Mouse (Mus musculus): ENCODE data around the gene Zfp618.

Zfp618 gene

DNA sequence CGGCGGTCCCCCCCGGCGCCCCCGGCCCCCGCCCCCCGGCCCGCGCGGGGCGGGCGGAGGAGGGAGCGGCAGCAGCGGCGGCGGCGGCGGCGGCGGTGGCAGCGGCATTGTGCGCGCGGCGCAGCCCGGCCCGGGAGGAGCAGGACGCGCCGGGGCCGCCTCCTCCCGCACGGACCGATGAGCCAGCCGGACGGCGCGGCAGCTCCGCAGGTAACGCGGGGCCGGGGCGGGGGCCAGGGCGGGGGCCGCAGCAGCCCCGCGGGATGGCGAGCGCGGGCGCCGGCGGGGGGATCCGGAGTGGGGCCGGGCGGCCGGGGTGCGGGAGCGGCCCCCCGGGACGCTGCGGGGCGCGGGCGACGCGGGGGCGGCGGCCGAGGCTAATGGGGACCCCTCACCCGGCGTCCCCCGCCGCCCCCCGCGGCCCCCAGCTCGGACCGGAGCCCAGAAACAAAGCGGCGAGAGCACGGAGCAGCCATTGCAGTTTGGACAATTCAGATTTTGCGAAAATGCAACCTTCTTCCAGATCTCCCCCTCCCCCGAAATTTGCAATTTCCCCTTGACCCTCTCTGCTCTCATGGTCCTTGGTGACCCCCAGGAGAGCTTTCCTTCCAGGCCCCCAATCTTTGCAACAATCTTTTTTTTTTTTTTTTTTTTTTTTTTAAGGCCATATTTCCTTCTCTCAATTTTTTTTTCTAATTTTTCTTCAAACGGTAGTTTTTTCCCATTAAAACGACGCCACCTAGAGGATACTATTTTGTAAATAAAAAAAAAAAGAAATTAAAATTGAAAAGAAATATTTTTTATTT lies at the start of gene Zfp618:
TSS of gene Zfp618 (plus strand) at position 77 of the 806 bp plus-strand sequence.
- DNase-seq = peak; percentile 23 to 55

DNA sequence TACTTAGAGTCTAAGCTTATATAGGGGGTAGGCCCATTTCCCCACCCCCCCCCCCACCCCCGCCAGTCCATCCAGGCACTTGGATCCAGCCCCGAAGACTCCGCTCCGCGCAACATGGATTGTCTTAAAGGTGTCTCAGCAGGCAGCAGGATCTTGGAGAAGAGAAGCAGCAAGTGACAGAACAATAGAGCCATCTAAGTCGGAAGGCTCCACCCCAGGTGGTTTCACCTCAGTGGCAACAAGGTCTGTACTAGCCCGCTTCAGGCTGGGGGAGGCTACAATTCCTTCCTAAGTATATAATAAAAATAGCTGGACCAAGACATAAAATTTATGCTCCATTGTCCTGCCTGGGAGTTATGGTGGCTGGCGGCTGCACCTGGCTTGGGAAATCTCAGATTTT lies 48.3 kb upstream of the Zfp618 start:
- DNase-seq = no peak

DNA sequence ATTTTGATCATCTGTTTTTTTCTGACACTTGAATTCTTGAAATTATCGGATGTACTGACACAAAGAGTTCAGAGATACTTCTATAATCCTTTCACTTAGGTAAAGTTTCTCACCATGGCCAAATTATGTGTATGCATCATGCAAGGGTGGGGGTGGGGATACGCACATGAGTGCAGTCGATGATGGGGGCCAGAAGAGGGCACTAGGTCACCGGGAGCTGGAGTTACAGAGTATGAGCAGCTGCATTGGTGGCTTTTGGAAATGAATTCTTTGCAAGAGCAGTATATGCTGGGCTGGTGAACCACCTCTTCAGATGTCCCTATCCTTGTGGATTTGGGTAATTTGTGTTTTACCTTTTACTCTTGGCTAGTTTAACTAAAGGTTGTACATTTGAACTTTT lies 31.6 kb upstream of the Zfp618 start:
- DNase-seq = no peak

DNA sequence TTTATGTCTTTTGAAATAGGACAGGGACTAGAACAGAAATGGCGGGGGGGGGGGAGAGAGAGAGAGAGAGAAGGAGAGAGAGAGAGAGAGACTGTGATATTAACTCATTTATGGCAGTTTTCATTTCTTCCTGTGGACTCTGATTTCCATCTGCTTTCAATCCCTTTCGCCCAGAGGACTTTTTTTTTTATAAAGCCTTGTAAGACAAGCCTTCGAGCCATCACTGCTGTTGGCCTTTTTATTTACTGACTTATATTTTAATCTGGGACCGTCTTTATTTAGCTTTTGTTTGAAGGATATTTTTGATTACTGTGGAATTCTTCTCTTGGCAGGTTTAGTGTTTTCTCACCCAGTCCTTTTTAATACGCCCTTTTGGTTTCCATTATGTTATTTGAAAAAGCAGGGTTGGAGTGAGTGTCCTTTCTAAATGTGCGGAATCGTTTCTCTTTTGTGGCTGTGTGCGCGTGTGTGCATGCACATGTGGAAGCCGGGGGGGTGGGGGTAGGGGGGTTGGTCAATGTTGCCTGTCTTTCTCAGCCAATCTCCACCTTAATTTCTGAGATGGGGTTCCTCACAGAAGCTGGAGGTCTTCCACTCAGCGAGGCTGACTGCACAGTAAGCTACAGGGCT lies 29.7 kb upstream of the Zfp618 start:
- no peak for DNase-seq

DNA sequence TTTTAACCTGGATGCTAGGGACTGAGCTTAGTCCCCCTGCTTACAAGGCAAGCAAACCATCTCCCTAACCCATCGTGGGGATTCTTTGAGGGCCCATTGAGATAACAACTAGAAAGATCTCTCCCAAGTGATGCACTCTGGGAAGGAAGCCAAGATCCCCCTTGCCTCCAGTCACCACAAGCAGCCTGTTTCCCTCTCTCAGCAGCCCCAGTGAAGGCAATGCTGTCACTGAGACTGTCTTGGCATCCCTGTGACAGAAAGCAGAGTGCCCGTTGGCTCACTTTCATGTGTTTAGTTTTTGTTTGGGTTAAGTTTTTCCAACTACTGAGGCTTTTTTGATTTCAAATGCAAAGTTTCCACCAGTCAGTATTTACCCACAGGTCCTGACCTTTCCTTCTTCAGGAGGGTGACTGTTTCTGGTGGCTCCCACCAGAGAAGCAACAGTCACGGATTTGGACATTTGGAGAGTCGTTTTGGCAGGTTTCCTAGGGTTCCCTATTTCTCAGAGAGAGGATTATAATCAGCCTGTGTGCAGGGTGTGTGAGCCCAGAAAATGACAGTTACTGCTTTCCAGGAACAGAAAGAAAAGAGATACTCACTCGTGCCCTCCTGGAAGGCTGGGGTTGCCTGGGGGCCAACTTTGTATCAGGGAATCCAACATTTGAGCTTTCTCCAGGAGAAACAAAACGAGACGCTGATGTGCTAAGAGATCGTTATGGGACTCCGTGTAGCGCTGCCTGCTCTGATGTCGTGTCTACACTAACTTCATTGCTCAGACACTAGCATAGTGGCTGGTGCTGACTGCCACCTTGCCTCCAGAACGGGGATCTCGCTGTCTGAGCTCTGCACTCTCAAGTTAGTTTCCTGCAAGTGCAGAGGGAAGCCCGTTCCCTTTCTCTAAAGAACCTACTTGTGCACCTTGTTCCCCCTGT lies 23.1 kb upstream of the Zfp618 start:
- DNase-seq = peak; percentile 64 to 78

DNA sequence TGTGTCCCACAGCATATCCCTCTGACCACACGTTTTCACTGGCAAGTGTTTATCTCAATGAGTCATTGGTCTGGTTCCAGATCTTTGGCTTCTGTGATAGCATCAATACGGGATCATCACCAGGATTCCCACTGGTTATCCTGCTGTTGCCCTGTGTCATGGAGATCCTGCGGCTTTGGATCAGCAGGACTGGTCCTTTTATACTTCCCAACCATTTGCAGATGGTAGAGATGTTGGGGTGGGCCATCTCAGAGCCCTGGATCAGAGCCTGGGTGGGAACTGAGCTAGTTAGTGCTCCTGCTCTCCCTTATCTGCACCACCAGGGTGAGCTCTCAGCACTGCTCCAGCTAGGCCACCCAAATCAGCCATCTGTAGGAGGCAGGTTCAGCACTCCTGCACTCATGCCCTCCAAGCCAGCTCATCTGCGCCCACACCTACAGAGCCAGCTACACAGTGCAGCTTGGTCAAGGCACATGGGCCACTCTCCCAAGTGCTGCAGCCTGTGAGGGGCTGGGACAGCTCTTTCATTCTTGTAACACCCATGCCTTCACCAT lies 21.0 kb upstream of the Zfp618 start:
- DNase-seq = peak; percentile 21 to 31

DNA sequence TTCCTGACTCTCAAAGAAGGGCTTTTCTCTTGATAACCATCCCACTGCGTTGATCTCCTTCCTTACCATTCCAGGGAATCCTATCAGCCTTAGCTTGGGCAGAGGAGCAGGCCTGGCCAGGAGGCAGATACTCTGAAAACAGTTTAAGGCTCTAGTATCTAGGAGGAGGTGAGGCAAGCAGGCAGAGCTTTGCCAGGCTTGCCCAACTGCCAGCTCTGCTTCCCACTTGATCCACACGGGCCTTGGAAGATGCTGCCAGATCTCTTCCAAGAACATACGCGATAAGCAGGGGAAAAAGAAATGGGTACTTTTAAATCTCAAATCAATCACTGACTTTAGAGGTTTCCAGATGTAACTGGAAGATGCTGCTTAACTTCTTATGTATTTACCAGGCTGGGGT lies 1.6 kb upstream of the Zfp618 start:
- DNase-seq = no peak

DNA sequence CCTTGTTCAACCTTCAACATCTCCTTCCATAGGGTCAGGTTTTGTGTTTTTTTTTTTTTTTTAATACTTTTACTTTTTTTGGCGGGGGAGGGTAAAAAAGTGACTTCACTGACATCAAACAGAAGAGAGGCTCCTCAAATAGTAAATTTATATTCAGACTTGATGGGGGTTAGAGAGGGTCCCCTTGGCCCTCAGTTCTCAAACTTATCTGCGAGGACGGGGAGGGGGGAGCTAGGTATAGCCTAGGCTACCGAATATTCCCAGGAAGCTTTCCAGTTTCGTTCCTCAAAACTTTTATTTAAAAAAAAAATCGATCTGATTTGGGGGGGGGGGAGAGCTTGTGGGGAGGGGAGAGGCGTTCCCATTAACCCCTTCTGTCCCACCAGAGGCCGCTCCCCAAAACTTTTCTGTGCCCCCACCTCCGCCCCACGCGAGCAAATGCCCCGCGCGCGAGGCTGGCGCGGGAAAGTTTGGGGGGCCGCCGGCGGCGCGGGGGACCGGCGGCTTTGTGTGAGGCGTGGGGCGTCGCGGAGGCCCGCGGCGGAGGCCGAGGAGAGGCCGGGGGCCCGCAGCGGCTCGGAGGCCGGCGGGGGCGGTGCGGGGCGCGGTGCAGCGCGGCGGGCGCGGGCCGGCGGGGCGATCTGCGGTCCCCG lies 403 bp upstream of the Zfp618 start:
- peak; percentile 17 to 45 for DNase-seq

DNA sequence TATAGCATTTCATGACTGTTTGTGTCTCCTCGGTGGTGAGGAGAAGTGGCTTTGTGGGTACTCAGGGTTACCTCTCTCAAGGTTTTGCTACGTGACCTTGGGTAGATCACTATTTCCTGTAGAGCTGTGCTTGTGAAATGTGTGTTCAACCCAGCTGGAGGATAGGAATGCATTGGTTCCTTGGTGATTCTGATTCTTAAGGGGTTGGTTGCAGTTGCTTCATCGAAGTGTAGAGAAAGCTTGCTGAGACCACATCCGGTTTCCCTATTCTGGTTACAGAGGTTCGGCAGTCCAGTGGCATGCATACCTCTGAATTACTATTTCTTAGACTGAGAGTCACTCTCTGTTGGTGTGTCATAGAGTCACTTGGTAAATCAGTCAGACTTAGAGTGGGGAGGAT lies 4.2 kb downstream of the Zfp618 start:
- DNase-seq = no peak

DNA sequence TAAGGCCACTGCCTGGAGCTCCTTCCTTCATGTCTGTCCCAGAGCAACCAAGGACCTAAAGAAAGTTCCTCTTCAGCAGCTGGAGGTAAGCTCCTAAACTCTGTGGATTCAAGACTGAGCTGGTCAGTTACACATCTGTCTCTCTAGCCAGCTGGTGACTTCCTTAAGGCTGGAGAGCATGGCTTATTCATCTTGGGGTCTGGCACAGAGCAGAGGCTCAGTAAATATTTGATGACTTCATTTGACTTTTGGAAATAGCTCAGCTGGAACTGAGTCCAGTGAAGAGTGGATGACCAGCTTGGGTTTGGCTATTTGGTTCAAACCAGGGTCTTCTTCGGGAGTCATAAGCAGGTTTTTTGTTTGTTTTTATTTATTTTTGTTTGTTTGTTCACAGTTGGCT lies 6.6 kb downstream of the Zfp618 start:
- no peak for DNase-seq

DNA sequence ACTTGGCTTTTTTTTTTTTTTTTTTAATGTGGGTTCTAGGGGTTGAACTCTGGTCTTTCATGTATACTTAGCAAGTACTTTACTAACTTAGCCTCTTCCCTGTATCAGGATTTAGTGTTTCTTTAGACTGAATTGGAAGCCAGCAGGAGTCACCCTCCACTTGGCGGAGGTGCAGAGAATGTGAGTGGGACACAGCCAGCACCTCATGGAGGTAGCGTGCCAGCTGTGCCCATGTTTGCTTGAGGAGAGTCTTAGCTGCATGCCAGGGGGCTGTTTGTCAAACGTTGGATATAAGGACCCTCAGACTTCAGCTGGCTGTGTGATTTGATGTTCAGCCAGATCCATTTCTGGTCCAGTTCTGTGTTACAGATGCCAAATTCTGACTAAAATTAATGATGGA lies 7.7 kb downstream of the Zfp618 start:
- no peak for DNase-seq

DNA sequence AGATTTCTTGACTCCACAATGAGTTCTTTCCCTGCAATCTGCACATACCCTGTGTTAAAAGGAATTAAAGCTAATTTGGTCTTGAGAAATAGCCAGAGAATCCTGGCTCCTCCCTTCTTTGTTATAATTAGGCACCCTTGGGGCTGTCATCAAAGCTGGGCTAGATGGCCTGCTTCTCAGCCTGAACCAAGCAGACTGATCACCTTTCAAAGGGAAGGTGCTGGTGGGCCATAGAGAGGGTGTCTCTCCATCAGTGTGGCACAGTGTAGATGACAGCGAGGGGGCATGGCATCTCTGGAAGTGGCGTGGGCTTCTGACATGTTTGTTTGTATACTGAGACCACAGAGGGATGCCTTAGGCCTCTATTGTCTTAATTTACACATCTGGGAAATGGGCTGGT lies 9.5 kb downstream of the Zfp618 start:
- no peak for DNase-seq

DNA sequence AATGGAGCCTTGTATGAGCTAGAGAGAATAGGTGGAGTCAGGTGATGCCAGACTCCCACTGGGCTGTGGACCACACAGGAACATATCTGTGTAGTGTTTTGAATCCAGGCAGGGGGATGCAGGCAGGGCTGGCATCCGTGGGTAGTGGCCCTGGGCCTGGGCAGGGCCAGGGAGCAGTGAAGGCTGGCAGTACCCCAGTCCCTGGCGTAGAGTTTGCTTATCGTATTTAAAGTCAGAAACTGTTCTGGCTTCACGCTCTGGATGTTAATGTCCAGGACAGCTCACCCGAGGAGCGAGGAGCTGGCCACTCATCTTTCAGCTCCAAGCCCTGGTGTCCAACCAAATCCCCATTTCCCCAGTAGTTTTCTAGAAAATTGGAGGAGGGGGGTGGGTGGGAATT lies 10.2 kb downstream of the Zfp618 start:
- no peak for DNase-seq

DNA sequence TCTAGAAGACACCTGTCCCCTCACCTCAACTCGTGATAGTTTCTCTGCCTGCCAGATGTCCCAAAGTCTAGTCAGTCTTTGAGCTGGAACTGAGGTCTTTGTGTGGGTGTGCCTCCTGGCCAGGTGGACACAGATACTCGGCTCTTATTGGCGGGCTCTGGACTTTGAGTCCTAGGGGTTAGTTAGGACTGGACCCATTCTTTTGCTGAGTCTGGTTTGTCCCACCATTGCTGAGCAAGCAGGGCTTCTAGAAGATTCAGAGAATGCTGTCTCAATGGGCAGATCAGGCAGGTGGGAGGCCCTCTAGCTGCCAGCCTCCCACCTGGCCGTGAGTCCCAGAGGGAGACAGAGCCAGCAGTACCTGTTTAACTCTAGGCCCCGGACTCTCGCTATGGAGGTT lies 12.1 kb downstream of the Zfp618 start:
- no peak for DNase-seq

DNA sequence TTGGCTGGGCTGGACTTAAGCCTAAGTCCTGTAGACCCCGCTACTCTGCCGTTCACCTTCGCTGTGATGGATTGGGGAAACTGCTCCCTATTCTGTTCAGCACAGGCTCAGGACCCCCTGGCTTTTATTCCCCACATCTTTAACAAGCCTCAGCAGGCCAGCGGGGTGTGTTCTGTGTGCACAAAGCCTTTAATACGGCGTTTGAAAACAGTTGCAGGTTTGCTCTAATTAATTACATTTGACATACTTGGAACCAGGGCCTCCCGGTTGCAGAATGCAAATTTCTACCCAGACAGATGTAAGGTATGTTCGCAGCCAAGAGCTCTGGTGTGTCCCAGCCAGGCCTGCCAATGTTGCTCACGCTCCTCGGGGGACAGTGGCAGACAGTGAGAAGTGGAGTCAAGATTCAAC lies 13.1 kb downstream of the Zfp618 start:
- DNase-seq = no peak

DNA sequence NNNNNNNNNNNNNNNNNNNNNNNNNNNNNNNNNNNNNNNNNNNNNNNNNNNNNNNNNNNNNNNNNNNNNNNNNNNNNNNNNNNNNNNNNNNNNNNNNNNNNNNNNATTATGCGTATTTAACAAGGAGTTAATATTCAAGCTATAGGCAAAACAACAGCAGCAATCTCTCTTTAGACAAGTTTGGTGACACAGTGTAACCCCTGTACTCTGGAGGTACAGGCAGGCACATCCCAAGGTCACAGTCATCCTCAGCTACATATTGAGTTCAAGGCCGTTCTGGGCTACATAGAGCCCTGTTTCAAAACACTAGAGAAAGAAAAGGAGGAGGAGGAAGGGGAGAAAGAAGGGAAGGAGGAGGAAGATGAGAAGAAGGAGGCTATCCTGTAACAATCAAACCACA lies 16.2 kb downstream of the Zfp618 start:
- no peak for DNase-seq

DNA sequence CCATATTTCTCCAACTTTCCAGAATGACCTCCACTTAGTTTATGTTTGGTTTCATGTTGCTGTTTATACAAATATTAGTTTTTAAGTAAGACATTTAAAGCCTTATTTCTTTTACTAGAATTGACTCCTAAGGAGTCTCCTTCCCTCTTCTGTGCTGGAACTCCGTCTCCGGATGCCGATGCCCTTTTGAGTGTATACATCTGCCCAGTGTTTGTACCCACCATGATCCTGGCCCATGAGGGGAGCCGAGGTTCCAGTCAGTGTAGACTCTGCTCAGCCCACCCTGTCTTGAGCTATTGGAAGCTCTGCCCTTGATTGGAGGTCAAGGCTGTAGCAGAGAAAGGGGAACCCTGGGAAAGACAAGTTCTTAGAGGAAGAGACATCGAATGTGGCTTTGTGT lies 18.2 kb downstream of the Zfp618 start:
- no peak for DNase-seq

DNA sequence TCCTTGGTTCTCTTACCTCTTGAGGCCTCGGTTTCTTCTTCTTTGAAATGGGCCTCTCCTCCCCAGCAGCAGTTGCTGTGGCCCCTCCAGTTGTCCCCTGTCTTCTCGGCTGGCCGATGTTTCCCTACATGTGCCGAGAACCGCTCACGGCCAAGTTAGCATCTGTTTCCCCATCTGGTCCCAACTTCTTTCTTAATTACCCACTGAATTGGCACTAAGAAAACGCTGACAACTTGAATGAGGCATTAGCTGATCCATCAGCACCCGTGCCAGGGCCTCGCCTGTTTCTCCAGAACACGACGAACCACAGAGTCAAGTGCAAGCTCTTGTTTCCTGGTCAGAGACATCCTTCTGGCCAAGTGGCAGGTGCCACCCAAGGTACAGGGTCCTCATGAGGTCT lies 26.0 kb downstream of the Zfp618 start:
- no peak for DNase-seq

DNA sequence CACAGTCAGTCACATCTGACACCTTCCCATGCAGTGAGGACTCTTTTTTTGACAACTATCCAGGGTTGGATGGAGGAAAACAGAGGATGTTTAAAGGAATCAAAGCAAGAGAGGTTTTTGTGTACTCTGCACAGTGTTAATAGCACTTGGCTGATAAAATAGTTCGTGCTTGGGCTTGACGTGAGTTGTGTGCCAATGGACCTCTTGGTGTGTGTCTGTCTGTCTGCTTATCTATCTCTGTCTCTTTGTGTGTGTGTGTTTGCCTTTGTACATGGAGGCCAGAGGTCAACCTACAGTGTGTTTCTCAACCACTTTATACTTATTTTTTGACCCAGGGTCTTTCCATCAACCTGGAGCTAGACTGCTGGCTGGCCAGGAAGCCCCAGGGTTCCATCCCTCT lies 27.8 kb downstream of the Zfp618 start:
- no peak for DNase-seq

DNA sequence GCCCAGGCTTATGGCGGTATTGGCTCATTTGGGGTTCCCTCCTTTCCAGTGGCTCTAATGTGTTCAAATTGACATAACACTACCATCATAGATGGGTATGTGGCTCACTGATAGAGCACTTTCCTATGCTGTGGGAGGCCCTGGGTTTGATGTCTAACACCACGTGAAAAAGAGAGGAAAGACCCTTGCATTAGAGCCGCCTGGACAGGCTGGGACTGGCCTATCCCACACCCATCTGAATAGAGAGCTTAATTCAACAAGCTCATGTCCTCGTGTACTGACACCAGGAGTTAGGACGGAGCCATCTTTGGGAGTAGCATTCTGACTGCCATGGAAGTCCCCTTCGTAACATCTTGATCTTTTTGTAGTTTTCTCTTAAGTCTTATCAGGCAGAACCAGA lies 32.2 kb downstream of the Zfp618 start:
- DNase-seq = no peak

DNA sequence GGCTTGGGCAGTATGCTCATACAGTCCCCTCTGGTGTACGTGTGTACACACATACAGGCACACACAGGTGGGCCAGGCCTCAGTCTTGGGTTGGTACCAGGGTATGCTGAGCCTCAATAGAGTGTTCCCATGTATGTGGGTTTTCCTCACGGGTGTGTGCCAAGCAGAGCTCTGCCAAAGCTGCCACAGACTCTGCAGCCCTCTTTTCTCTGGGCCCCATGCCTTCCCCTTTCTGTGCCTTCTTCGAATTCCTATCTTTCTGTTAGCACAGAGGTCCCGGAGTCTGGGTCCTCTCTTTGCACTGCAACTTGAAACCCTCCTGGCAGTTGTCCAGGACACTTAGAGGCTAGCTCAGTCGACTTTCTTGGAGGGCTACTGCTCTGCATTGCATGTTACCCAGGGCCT lies 33.1 kb downstream of the Zfp618 start:
- peak; percentile 75 to 79 for DNase-seq

DNA sequence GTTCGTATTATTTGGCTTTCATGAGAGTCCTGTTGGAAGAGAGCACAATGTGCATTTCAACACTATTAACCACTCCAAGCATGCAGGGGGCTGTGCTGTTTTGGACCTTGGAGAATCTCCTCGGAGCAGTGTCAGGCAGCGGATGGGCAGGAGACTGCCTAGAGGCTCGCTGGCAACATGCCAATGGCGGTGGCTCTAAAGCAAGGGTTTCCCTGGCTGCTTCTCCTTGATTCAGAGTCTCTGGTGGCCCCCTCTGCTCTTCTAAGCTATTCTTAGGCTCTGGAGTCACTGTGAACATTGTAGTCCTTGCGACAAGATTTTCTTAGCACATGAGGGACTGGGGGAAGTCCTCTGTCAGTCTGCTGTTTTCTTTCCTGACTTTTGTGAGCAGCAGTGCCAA lies 33.5 kb downstream of the Zfp618 start:
- peak; percentile 54 to 77 for DNase-seq

DNA sequence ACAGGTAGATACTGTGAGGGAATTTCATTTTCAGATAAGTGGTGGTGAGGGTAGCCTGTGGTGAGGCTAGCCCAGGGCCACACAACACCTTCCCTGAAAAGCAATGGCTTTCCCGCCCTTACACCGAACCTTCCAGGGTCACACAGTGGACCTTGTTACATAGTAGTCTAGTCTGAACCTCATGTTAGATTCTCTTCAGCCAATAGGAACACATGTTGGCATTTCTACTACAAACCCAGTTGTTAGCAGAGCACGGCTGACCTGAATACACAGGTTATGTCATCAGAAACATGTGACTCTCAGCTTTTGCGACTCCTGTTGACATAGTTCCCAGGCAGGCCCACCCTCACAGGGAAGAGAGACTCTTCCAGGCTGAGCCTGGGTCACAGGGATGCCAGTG lies 33.9 kb downstream of the Zfp618 start:
- no peak for DNase-seq

Data from lung, postnatal 4 days (tissue).